Mouse (Mus musculus) liver, embryonic 16.5 days (tissue): ENCODE results near the gene Cald1. TPM values are rescaled to one million over a fixed set of nuclear protein-coding genes. Genes with fewer than 3 reads are reported as not detected.
A peak's percentile ranks its signal among the peaks of the same experiment; 100 is the strongest.

Experiments
- ATAC-seq: fragments of 200-750 bp; cut with Nextera tagmentation; 2 replicates; pipeline ENCODE4 v1.8.0; 2017; ENCODE audit warnings: low read depth, mild to moderate bottlenecking, moderate number of reproducible peaks, moderate library complexity
- H3K27ac ChIP-seq: fragments of 300-500 bp; sonication (generic); 2 replicates; pipeline ENCODE4 v1.5.1; 2014; ENCODE audit warnings: mild to moderate bottlenecking, low read length
- H3K27me3 ChIP-seq: fragments of 300-500 bp; sonication (generic); 2 replicates; pipeline ENCODE4 v1.6.1; 2014; ENCODE audit warnings: low read depth, low read length, mixed read lengths; ENCODE audit not compliant: control insufficient read depth, insufficient read depth
- H3K36me3 ChIP-seq: fragments of 300-500 bp; sonication (generic); 2 replicates; pipeline ENCODE4 v1.6.1; 2014; ENCODE audit warnings: mild to moderate bottlenecking; ENCODE audit not compliant: control insufficient read depth, insufficient read depth
- H3K4me1 ChIP-seq: fragments of 300-500 bp; sonication (generic); 2 replicates; pipeline ENCODE4 v1.6.1; 2014; ENCODE audit warnings: low read depth, low read length, mixed read lengths; ENCODE audit not compliant: control insufficient read depth
- H3K4me2 ChIP-seq: fragments of 300-500 bp; sonication (generic); 2 replicates; pipeline ENCODE4 v1.6.1; 2014; ENCODE audit warnings: low read depth, low read length, mixed read lengths
- H3K4me3 ChIP-seq: fragments of 300-500 bp; sonication (generic); 2 replicates; pipeline ENCODE4 v1.5.1; 2014; ENCODE audit warnings: low read depth, mild to moderate bottlenecking, low read length
- H3K9ac ChIP-seq: fragments of 300-500 bp; sonication (generic); 2 replicates; pipeline ENCODE4 v1.6.1; 2014; ENCODE audit warnings: low read depth, low read length
- H3K9me3 ChIP-seq: fragments of 300-500 bp; sonication (generic); replicated peaks from 2 replicates; pipeline ENCODE4 v1.6.1; 2016; ENCODE audit warnings: low read length; ENCODE audit not compliant: control insufficient read depth
- WGBS: fragments of 180-500 bp; shearing (Covaris S2); extraction: QIAGEN DNeasy Blood & Tissue Kit; methylation state at CpG from one replicate; pipeline ENCODE4 v1.1.7; 2014; ENCODE audit not compliant: insufficient replicate concordance; 5-methylcytosine and 5-hydroxymethylcytosine counted together
- polyA plus RNA-seq: library from polyadenylated mRNA; unstranded; fragments of >200 nt; fragmentation: Nextera tagmentation; extraction: Ambion mirVana; gene quantifications from 2 replicates; pipeline ENCODE4 v1.2.1, GENCODE M21; 2015

Gene Cald1
- polyA plus RNA-seq, 1 experiment from 2014 or later: 68.7 TPM

DNA sequence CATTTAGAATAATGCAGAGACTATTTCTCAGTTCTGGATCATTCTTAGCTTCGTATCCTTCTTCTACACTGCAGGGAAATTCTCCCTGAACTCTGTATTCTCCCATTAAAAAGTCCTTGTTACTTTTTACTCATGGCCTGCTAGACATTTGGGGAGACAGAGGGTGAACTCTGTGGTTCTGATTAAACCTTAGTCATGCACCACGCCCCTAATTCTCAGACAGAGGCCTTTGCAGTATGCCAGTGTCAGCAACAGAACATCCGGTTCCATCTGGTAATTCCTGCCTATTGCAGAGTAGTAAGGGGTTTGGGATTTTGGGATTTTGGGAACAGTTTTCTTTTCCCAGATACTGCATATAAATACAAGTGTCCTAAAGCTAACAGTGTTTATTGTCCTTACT lies 198.6 kb downstream of the Cald1 start:
- 56% methylated on average over 3 of the region's 3 CpGs for WGBS
- Histone ChIP-seq H3K36me3 (no peaks in the 10 kb centered on the region), H3K27ac (no peak overlapping the region), H3K9me3 (no peaks in the 10 kb centered on the region), H3K27me3 (no peaks in the 10 kb centered on the region), H3K4me1 (peaks cover 2% of the 10 kb centered on the region; the same call in 1 of the 2 replicates), H3K4me3 (no peak overlapping the region), H3K9ac (no peak overlapping the region), H3K4me2 (no peak overlapping the region)
- no peak for ATAC-seq

DNA sequence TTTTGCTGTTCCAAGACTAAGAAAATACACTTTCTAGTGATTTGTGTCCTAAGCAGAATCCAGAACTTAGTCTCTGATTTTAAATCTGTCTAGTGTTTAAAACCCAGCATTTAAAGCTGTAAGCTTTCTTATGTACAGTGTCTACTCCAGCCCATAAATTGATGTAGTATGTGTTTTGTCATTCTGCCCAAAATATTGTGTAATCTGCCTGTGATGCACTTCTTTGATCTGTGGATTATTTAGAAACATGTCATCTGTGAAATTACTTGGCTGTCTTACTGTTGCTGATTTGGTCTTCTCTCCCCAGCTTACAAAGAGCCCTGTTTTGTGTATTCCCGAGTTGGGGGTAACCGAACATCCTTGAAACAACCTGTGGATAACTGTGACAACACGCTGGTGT lies 199.6 kb downstream of the Cald1 start:
- H3K27ac ChIP-seq: no peak overlapping the region
- H3K9me3 ChIP-seq: no peaks in the 10 kb centered on the region
- no peak overlapping the region for H3K9ac ChIP-seq
- 75% methylated on average over 3 of the region's 3 CpGs for WGBS
- peaks cover 2% of the 10 kb centered on the region; the same call in 1 of the 2 replicates for H3K4me1 ChIP-seq
- no peaks in the 10 kb centered on the region for H3K36me3 ChIP-seq
- H3K4me3 ChIP-seq: no peak overlapping the region
- no peaks in the 10 kb centered on the region for H3K27me3 ChIP-seq
- no peak for ATAC-seq
- no peak overlapping the region for H3K4me2 ChIP-seq

GRCm38 (mm10) chr6:34805582-34805981 lies 207.3 kb downstream of the Cald1 start:
- Histone ChIP-seq H3K36me3 (no peaks in the 10 kb centered on the region), H3K9me3 (no peaks in the 10 kb centered on the region), H3K27ac (no peak overlapping the region), H3K4me2 (0 out of 2 replicates have a peak overlapping the region, but pooled peaks have one; percentile 7), H3K4me3 (no peak overlapping the region), H3K9ac (no peak overlapping the region), H3K4me1 (peaks cover 9% of the 10 kb centered on the region), H3K27me3 (no peaks in the 10 kb centered on the region)
- peak; percentile 92 for ATAC-seq
- WGBS: 27% methylated on average over 2 of the region's 2 CpGs

DNA sequence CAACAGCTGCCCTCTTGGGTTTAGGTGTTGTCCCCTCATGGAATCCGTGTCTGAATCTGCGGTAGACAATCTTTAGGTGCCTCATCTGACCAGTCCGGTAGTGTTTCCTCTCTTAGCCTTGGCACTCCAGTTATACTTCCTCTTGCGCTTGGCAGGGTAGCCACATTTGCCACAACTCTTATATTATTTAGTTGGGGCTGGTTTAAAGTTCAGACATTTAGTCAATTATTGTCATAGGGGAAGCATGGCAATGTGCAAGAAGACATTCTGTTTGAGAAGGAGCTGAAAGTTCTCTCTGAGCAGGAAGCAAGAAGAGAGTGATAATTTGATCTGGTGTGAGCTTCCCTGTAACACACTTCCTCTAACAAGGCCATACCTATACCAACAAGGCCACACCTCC lies 212.4 kb downstream of the Cald1 start:
- no peaks in the 10 kb centered on the region for H3K9me3 ChIP-seq
- H3K27me3 ChIP-seq: no peaks in the 10 kb centered on the region
- no peak overlapping the region for H3K4me3 ChIP-seq
- H3K36me3 ChIP-seq: no peaks in the 10 kb centered on the region
- peaks cover under 1% of the 10 kb centered on the region; the same call in 1 of the 2 replicates for H3K4me1 ChIP-seq
- 42% methylated on average over 4 of the region's 4 CpGs for WGBS
- no peak overlapping the region for H3K27ac ChIP-seq
- no peak for ATAC-seq
- H3K4me2 ChIP-seq: no peak overlapping the region
- no peak overlapping the region for H3K9ac ChIP-seq

- no peaks in the 10 kb centered on the region for H3K4me1 ChIP-seq
- no peaks in the 10 kb centered on the region for H3K36me3 ChIP-seq
- ATAC-seq: no peak
- no peaks in the 10 kb centered on the region for H3K27me3 ChIP-seq
- H3K4me2 ChIP-seq: no peak overlapping the region
- H3K27ac ChIP-seq: no peak overlapping the region
- H3K9ac ChIP-seq: no peak overlapping the region
- no peaks in the 10 kb centered on the region for H3K9me3 ChIP-seq
- H3K4me3 ChIP-seq: no peak overlapping the region
Observed at GRCm38 (mm10) chr6:34824406-34824805, 226.1 kb downstream of the Cald1 start.

Other genes with a start within 250 kb of the Cald1 start
- gene Akr1b8, start 244.4 kb upstream of the Cald1 start, polyA plus RNA-seq: 4.9 and 5.4 TPM in 2 replicates
- gene Akr1b10, start 214.3 kb upstream of the Cald1 start, polyA plus RNA-seq: 5.5 and 6.0 TPM in 2 replicates
- gene Akr1b7, start 186.2 kb upstream of the Cald1 start, polyA plus RNA-seq: 18.6 and 27.7 TPM in 2 replicates
- 223 TPM in 2 replicates for gene Bpgm, start 122.3 kb upstream of the Cald1 start, polyA plus RNA-seq
- gene Agbl3, start 181.9 kb downstream of the Cald1 start, polyA plus RNA-seq: 2.6 and 2.9 TPM in 2 replicates